Mouse (Mus musculus) MEL (cell line): ENCODE measurements around the gene Dgke. TPM values are rescaled to one million over a fixed set of nuclear protein-coding genes. Genes with fewer than 3 reads are reported as not detected.

Experiments
- DNase-seq: peaks from one replicate; pipeline ENCODE4 v3.0.0; 2011; ENCODE audit warnings: low read depth, low spot score
- H3K27ac ChIP-seq: 2 replicates; pipeline ENCODE4 v1.5.1; 2012; ENCODE audit warnings: low read depth, mild to moderate bottlenecking, control low read depth, low read length, moderate library complexity; ENCODE audit not compliant: control insufficient read depth
- H3K27me3 ChIP-seq, 2 experiments: fragments of 150-350 bp in 1 of 2; sonication (generic) in 1 of 2; 2 replicates each; pipeline ENCODE4 v1.6.1; 2012; ENCODE audit warnings: low read length in 2 of 2, mild to moderate bottlenecking in 2 of 2, improper control_type of control experiment in 1 of 2, moderate library complexity in 1 of 2; ENCODE audit not compliant: insufficient read depth in 2 of 2, control insufficient read depth in 1 of 2
- H3K36me3 ChIP-seq, 2 experiments: 2 replicates each; pipeline ENCODE4 v1.6.1; 2012 to 2014; ENCODE audit warnings: low read length in 2 of 2, improper control_type of control experiment in 1 of 2, inconsistent platforms in 1 of 2, mild to moderate bottlenecking in 1 of 2; ENCODE audit not compliant: insufficient read depth in 2 of 2, control insufficient read depth in 1 of 2
- H3K4me1 ChIP-seq, 2 experiments: fragments of 150-350 bp in 1 of 2; sonication (generic) in 1 of 2; 2 replicates each; pipeline ENCODE4 v1.6.1; 2012; ENCODE audit warnings: low read length in 2 of 2, improper control_type of control experiment in 1 of 2, mild to moderate bottlenecking in 1 of 2; ENCODE audit not compliant: insufficient read depth in 2 of 2, control insufficient read depth in 1 of 2
- H3K4me3 ChIP-seq, 2 experiments: fragments of 150-350 bp in 1 of 2; sonication (generic) in 1 of 2; 2 replicates each; pipeline ENCODE4 v1.5.1; 2012; ENCODE audit warnings: low read depth in 2 of 2, low read length in 2 of 2, mild to moderate bottlenecking in 2 of 2, moderate library complexity in 2 of 2, control low read depth in 1 of 2, improper control_type of control experiment in 1 of 2; ENCODE audit not compliant: control insufficient read depth in 1 of 2, insufficient read depth in 1 of 2
- H3K79me2 ChIP-seq: 2 replicates; pipeline ENCODE4 v1.6.1; 2012; ENCODE audit warnings: mild to moderate bottlenecking, low read length, moderate library complexity; ENCODE audit not compliant: control insufficient read depth, poor library complexity, insufficient read depth
- H3K9ac ChIP-seq: 2 replicates; pipeline ENCODE4 v1.6.1; 2012; ENCODE audit warnings: low read depth, mild to moderate bottlenecking, control low read depth, low read length, moderate library complexity; ENCODE audit not compliant: control insufficient read depth, poor library complexity, severe bottlenecking
- H3K9me3 ChIP-seq: fragments of 150-350 bp; sonication (generic); replicated peaks from 2 replicates; pipeline ENCODE4 v1.6.1; 2012; ENCODE audit warnings: mild to moderate bottlenecking, low read length, improper control_type of control experiment, moderate library complexity; ENCODE audit not compliant: insufficient read depth
- CTCF ChIP-seq, 3 experiments: IDR thresholded peaks in 2 of 3; conservative IDR thresholded peaks in 1 of 3; 2 replicates each; pipeline ENCODE4 v1.5.1; 2011 to 2012; ENCODE audit warnings: low read length in 3 of 3, low read depth in 2 of 3, mild to moderate bottlenecking in 2 of 3, improper control_type of control experiment in 1 of 3, inconsistent platforms in 1 of 3, mixed read lengths in 1 of 3, moderate library complexity in 1 of 3; ENCODE audit not compliant: control insufficient read depth in 1 of 3, insufficient read depth in 1 of 3, poor library complexity in 1 of 3, severe bottlenecking in 1 of 3
- E2F4 ChIP-seq: IDR thresholded peaks from 2 replicates; pipeline ENCODE4 v1.6.1; 2011; ENCODE audit warnings: low read depth, low read length, improper control_type of control experiment, borderline replicate concordance
- ELF1 ChIP-seq: IDR thresholded peaks from 2 replicates; pipeline ENCODE4 v1.6.1; 2014; ENCODE audit warnings: low read depth, mild to moderate bottlenecking, inconsistent platforms, low read length, improper control_type of control experiment, moderate library complexity
- EP300 ChIP-seq, 2 experiments: IDR thresholded peaks; 2 replicates each; pipeline ENCODE4 v1.6.1; 2011; ENCODE audit warnings: improper control_type of control experiment in 2 of 2, low read length in 2 of 2, low read depth in 1 of 2, mild to moderate bottlenecking in 1 of 2
- ETS1 ChIP-seq: IDR thresholded peaks from 2 replicates; pipeline ENCODE4 v1.6.1; 2012; ENCODE audit warnings: low read depth, mild to moderate bottlenecking, inconsistent platforms, low read length, improper control_type of control experiment, moderate library complexity
- GABPA ChIP-seq: IDR thresholded peaks from 2 replicates; pipeline ENCODE4 v1.6.1; 2012; ENCODE audit warnings: low read depth, mild to moderate bottlenecking, inconsistent platforms, low read length, improper control_type of control experiment, moderate library complexity
- GATA1 ChIP-seq: IDR thresholded peaks from 2 replicates; pipeline ENCODE4 v1.6.1; 2011; ENCODE audit warnings: low read depth, low read length, improper control_type of control experiment
- MAFK ChIP-seq: IDR thresholded peaks from 2 replicates; pipeline ENCODE4 v1.6.1; 2011; ENCODE audit warnings: low read depth, mild to moderate bottlenecking, low read length, improper control_type of control experiment, borderline replicate concordance
- MAX ChIP-seq: IDR thresholded peaks from 2 replicates; pipeline ENCODE4 v1.6.1; 2011; ENCODE audit warnings: low read length, improper control_type of control experiment
- MYC ChIP-seq: IDR thresholded peaks from 2 replicates; pipeline ENCODE4 v1.6.1; 2011; ENCODE audit warnings: low read depth, mild to moderate bottlenecking, low read length, improper control_type of control experiment, moderate library complexity
- POLR2AphosphoS2 ChIP-seq: IDR thresholded peaks from 2 replicates; pipeline ENCODE4 v1.6.1; 2011; ENCODE audit warnings: low read length, improper control_type of control experiment
- RAD21 ChIP-seq: IDR thresholded peaks from 2 replicates; pipeline ENCODE4 v1.6.1; 2011; ENCODE audit warnings: mild to moderate bottlenecking, low read depth, low read length, improper control_type of control experiment
- SMC3 ChIP-seq: IDR thresholded peaks from 2 replicates; pipeline ENCODE4 v1.6.1; 2011; ENCODE audit warnings: low read depth, low read length, improper control_type of control experiment
- ZKSCAN1 ChIP-seq: IDR thresholded peaks from 2 replicates; pipeline ENCODE4 v1.6.1; 2012; ENCODE audit warnings: low read depth, mild to moderate bottlenecking, inconsistent platforms, low read length, improper control_type of control experiment, moderate library complexity
- ZMIZ1 ChIP-seq: IDR thresholded peaks from 2 replicates; pipeline ENCODE4 v1.6.1; 2012; ENCODE audit warnings: low read depth, mild to moderate bottlenecking, inconsistent platforms, low read length, improper control_type of control experiment, moderate library complexity
- ZNF384 ChIP-seq: IDR thresholded peaks from 2 replicates; pipeline ENCODE4 v1.6.1; 2012; ENCODE audit warnings: low read depth, mild to moderate bottlenecking, inconsistent platforms, low read length, improper control_type of control experiment
- polyA plus RNA-seq, 2 experiments: library from polyadenylated mRNA; stranded (reverse) in 1 of 2; unstranded in 1 of 2; fragments of >175 nt in 1 of 2; fragments of >200 nt in 1 of 2; gene quantifications; 2 replicates each; pipeline versions ENCODE4 v1.2.1 to v1.2.4; 2012; ENCODE audit warnings: low replicate concordance in 2 of 2, low read depth in 1 of 2; ENCODE audit not compliant: insufficient read length in 2 of 2, insufficient read depth in 1 of 2, missing spikeins in 1 of 2
- total RNA-seq: library from RNA; depleted of rRNA; stranded (reverse); fragments of 300-350 nt; gene quantifications from 2 replicates; pipeline ENCODE4 v1.2.3, GENCODE M21; 2012

Gene Dgke
- total and polyA plus RNA-seq, 3 experiments = 5.2 to 6.4 TPM; not detected in 1

DNA sequence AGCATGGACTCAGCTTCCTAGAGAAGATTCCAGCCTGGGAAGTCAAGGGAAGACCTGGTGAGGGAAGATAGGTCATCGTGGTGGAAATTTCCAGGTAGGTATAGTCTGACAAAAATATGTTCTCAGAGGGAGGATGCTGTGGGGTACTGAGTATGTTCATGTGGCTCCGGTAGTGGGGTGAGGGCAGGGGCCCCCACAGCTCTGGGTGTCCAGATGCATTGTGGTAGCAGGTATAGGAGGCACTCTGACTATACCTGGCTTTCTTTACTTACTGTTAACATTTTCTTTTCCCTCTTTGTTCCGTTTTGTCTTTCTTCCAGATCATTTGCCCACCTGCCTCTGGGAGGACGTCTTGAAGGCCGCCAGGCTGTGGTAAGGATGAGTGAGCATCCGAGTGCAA is 524 bp downstream of the Dgke start (continued):
- no peak for TF ChIP-seq GABPA

DNA sequence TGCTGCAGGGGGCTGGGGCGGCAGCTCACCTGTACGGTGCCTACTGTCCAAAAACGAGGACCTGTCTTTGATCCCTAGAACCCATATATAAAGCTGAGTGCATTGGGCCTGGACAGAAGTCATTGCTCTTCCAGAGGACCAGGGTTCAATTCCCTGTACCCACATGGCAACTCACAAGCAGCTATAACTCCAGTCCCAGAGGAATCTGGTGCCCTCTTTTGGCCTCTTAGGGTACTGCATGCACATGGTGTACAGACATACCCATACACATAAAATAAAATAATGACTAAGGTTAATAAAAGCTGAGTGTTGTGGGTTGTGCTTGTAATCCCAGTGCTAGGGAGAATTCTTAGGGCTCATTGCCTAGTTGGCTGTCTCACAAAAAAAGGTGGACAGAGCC is 1.4 kb downstream of the Dgke start:
- TF ChIP-seq CTCF (IDR thresholded peaks at IDR 0.05 in 2 of 3, conservative IDR thresholded peaks at IDR 0.05 in 1 of 3; ENCODE audit: control insufficient read depth in 1 of 3, insufficient read depth in 1 of 3, low read depth in 2 of 3, low read length in 3 of 3, poor library complexity in 1 of 3, severe bottlenecking in 1 of 3) (peak; percentile 2 to 71 (median 53); a peak in 4 of 6 replicates), MAFK (no peak), RAD21 (peak; percentile 38), SMC3 (peak; percentile 33)
- H3K79me2 ChIP-seq = peaks cover 2% of the 10 kb centered on the region
- H3K27ac ChIP-seq = no peak overlapping the region
- H3K9me3 ChIP-seq = no peaks in the 10 kb centered on the region
- no peak overlapping the region for H3K4me3 ChIP-seq
- H3K9ac ChIP-seq = no peak overlapping the region
- peak; percentile 72 for DNase-seq
- H3K4me1 ChIP-seq = peaks cover 0 to 2% of the 10 kb centered on the region in 2 experiments; a peak in 1 of 4 replicates
- peaks cover 0 to 11% of the 10 kb centered on the region in 2 experiments; a peak in 2 of 4 replicates for H3K36me3 ChIP-seq
- no peaks in the 10 kb centered on the region for H3K27me3 ChIP-seq

GRCm38 (mm10) chr11:89064312-89064711 is 2.3 kb downstream of the Dgke start:
- Histone ChIP-seq H3K36me3 (peaks cover 0 to 11% of the 10 kb centered on the region in 2 experiments; a peak in 2 of 4 replicates), H3K79me2 (peaks cover 12% of the 10 kb centered on the region), H3K9me3 (no peaks in the 10 kb centered on the region), H3K27me3 (no peaks in the 10 kb centered on the region), H3K4me1 (peaks cover 1 to 2% of the 10 kb centered on the region in 2 experiments; a peak in 2 of 4 replicates), H3K4me3 (no peak overlapping the region), H3K9ac (no peak overlapping the region), H3K27ac (no peak overlapping the region)
- peak; percentile 49 for DNase-seq
- TF ChIP-seq GATA1 (no peak), ZMIZ1 (0 out of 2 replicates have a peak, but pooled peaks have one; percentile 30), MAX (no peak), ZNF384 (no peak), MYC (no peak), ELF1 (no peak), ZKSCAN1 (0 out of 2 replicates have a peak, but pooled peaks have one; percentile 26), ETS1 (0 out of 2 replicates have a peak, but pooled peaks have one; percentile 10), E2F4 (no peak), SMC3 (no peak), EP300 (IDR thresholded peaks at IDR 0.05; ENCODE audit: low read depth in 1 of 2, low read length in 2 of 2) (0 out of 4 replicates have a peak, but pooled peaks of 1 of the 2 experiments have one; percentile 17), POLR2AphosphoS2 (no peak)
